Mouse (Mus musculus): ENCODE results near the gene Bak1.
A peak's percentile ranks its signal among the peaks of the same experiment; 100 is the strongest.

Bak1 gene

GRCm38 (mm10) chr17:27048445-27049239, 19.8 kb upstream of the Bak1 start:
- no peak for DNase-seq

DNA sequence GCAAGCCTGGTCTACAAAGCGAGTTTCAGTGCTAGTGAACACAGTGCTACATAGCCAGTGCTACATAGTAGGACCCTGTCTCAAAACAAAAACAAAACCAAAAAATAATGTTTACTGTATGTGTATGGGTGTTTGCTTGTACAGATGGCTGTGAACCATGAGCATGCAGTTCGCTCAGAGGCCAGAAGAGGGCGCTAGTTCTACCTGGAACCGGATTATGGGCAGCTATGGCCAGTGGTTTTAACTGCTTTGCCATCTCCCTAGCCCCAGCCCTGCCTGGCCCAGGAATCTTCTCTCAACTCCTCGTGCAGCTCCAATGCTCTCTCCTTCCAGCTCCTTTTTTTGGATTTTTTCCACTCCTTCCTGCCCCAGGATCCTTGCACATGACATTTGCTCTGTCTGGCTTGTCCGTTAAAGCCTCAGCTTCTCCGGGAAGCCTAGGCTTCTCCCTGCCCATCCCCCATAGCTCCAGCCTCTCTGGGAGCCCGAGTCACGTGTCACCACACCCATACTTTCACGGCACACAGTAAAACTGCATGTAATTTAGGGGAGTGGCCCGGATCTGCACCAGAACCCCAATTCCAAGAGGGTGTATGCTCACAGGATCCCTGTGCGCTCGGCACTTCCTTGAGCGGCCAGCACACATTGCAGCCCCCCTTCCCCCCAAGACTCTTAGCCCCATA, 19.1 kb upstream of the Bak1 start:
- no peak for DNase-seq

DNA sequence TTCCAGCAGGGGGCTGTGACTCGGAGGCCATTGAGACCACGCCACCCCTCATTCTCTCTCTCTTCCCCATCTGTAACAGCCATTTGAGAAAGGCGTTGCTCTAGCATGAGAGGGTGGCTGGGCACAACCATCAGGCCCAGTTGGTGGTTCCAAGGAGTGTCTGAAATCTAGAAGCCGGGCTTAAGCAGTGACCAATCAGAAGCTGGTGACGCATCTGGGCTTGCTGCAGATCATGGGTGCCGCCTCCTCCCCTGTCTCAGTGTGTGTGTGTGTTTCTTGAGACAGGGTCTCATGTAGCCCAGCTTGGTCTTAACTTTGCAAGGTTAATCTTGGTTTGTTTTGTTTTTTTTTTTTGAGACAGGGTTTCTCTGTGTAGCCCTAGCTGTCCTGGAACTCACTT, 16.4 kb upstream of the Bak1 start:
- DNase-seq, result no peak

- DNase-seq, result no peak
Measured at GRCm38 (mm10) chr17:27042840-27043239, 14.0 kb upstream of the Bak1 start.

GRCm38 (mm10) chr17:27041787-27042055, 12.9 kb upstream of the Bak1 start:
- no peak for DNase-seq

GRCm38 (mm10) chr17:27041046-27041786, 12.4 kb upstream of the Bak1 start:
- DNase-seq, result no peak

- no peak for DNase-seq
Measured at GRCm38 (mm10) chr17:27040304-27041045, 11.7 kb upstream of the Bak1 start.

GRCm38 (mm10) chr17:27039432-27040102, 10.8 kb upstream of the Bak1 start:
- DNase-seq, result no peak

GRCm38 (mm10) chr17:27038335-27039050, 9.7 kb upstream of the Bak1 start:
- no peak for DNase-seq

DNA sequence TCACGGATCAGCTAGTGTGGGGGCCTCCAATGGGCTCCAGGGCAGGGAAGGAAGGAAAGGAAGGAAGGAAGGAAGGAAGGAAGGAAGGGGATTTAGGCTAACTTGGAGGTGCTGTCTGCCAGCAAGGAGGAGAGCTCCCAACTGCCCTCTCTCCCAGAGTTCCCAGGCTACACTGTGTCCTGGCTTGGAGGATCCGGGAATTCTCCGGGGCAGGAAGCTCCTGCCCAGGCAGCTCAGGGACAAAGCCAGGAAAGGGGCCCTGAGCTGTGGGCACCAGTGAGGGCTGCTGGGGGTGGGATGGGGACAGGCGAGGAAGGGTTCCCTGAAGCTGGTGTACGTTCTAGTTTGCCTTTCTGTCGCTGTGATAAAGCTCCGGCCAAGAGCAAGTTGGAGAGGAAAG, 7.7 kb upstream of the Bak1 start:
- DNase-seq, result no peak

DNA sequence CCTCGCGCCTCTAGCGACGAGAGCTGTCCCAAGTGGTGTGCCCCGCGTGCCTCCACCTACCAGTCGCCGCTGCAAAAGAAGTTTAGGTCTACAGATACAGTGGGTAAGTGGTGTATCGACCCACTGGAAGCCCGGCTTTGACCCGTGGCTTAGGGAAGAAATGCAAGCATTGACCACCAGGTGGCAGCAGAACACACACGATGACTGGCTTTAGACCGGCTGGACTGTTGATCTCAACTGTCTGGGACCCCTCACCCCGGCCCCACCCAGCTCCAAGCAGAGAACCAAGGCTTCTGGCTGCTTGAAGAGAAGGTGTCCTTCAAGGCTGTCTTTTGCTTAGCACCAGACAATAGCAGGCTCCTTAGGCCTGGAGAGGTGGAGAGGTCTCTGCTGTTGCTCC, 4.1 kb upstream of the Bak1 start:
- peak; percentile 77 to 87 for DNase-seq

DNA sequence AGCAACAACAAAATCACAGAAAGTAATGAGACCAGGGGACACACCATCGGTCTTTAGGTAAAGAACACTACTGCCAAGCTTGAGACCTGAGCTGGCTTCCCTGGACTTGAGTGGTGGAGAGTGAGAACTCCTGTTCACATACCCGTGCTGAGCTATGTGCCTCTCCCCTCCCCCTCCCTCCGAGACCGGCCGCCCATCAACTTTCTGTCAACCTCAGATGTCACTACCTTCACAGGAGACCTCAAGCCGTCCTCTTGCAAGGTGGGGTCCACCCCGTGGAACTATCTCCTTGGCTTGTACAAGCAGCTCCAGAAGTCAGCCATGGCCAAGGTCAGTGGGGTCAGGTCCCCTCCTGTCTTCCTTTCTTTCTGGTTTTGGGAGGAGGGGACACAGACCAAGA, 3.5 kb upstream of the Bak1 start:
- no peak for DNase-seq

DNA sequence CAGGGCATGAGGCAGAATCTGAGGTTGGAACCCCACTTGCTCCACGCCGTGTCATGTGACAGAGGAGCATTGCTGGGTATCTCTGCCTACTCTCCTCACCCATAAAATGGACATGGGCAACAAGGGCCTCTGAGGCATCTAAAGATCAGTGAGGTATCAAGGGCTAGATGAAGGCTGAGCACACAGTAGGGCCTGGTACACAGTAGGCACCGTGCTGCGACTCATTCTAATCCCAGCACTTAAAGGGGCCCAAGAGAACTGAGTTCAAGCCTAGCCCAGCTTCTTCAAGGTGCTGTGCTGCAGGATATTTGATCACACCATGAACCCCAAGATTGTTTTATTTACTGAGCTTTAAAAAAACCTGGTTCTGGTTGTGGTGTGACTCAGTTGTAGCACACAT, 2.1 kb upstream of the Bak1 start:
- DNase-seq, result no peak

DNA sequence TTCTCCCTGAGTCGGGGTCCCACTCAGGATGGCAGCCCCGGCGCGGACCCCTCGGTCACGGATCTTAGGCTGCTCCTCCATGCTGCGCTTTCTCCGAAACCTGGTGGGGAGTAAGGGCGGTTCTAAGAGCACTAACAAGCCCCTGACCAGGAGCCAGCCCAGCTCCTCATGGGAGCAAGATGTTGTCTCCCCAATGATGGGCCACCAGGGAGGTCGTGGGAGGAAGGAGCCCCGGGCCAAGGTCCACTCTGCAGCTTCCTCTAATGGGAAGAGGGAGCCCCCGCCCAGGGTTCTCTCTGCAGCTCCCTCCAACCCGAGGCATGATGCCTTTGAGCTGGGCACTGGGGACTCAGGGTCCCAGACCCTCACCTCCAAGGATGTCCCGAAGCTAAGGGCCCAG, 622 bp upstream of the Bak1 start:
- DNase-seq, result no peak

- peak; percentile 93 to 94 for DNase-seq
Measured at GRCm38 (mm10) chr17:27028284-27028795, 469 bp downstream of the Bak1 start.

- DNase-seq, result peak in 1 of 2 experiments; percentile 54
Measured at GRCm38 (mm10) chr17:27027460-27028283, 1.1 kb downstream of the Bak1 start.

DNA sequence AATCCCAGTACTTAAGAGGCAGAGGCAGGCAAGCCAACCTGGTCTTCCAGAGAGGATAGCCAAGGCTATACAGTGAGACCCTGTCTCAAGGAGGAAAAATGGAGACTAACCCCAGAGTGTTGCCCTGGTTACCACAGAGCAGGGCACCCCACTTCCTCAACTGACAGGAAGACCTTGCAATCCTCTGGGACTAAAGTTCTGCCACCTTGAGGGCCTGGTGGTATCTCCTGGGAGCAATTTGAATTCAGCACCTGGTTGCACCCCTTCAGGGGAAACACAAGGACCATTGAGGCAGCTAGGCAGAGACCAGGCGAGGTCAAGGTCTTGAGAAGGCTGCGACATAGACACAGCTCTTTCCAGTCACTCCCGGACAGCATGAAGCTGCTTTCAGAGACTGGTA, 2.9 kb downstream of the Bak1 start:
- no peak for DNase-seq

DNA sequence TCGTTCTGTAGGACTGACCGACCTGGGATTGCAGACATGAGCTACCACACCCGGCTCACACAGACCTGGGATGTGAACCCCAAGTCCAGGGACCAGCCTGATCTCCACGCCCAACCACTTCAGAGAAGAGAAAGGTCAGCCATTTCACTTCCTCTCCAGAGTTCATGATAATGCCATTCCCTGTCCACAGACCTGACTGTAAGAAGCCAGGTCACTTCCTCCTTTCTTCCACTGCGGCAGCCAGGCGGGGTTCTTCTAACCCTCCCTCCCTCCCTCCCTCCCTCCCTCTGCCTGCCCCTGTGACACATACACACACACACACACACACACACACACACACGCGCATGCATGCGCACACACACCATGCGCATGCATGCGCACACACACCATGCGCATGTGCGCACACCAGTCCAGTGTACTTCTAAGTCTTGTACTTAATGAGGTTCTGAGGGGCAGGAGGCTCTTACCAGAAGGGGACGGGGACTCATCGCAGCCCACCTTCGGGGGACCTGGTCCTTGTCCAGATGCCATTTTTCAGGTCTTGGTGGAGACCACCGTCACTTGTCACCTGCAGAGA, 3.4 kb downstream of the Bak1 start:
- no peak for DNase-seq

DNA sequence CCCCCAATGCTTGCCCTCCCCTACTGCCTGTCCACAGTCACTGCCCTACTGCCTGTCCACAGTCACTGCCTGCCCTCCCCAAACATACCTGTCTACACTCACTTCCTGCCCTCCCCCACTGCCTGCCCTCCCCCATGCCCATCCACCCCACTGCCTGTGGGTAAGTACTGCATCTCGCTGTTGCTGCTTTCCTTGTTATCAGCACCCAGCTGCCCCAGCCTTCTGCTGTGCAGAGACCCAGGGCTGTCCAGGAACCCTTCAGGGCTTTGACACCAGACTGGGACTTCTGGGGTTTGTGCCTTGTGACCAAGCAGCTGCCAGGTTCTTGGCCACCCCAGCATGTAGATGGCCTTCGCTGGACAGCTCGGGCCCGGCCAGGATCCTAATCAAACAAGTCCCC, 5.5 kb downstream of the Bak1 start:
- no peak for DNase-seq

- no peak for DNase-seq
Measured at GRCm38 (mm10) chr17:27021736-27022135, 7.1 kb downstream of the Bak1 start.

- peak; percentile 81 to 86 for DNase-seq
Measured at GRCm38 (mm10) chr17:27021076-27021475, 7.7 kb downstream of the Bak1 start.

Data from cerebellum, adult 18-20 months (tissue).